ENCODE assay signal across 8 mouse cellular contexts in the genomic region with DNA sequence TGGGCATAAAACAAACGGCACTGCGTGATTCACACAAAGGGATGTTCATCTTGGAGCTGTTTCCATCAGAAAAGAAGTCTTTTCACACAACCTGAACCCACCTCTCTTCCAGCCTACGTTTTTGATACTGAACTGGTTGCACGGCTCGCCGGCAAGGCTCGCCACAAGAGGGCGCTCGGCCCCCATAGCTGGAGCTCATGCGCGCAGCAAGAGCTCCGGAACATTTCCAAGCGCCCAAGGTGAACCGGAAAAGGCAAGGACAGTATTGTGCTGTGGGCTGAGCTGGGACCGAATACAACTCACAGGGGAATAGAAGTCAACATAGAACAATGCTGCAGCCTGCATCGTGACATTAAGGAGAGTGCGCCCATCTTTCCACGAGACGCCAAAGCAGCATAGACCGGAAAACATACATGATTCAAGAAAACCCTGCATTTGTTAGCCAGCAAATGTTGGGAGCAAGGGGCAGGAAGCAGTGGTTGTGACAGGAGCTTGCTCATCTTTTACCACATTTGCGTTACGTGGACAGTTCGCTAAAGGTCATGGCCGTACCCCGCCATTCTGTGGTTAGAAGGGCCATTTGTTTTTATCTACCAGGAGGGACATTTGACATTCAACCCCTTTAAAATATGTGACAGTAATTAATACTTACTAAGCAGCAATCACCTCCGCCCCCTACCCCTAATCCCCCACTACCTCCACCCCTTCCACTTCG. TPM values are rescaled to one million over a fixed set of nuclear protein-coding genes. Genes with fewer than 3 reads are reported as not detected.
A peak's percentile ranks its signal among the peaks of the same experiment; 100 is the strongest.
DNase-seq lines count a peak whose midpoint lies in the region; ATAC-seq and TF ChIP-seq lines count a peak whose summit lies in the region.

No protein-coding gene starts in this region.

- no peak overlapping the region for H3K27ac ChIP-seq in heart, embryonic 13.5 days (replicated peaks)
- H3K27ac ChIP-seq in kidney, postnatal 0 days: no peak overlapping the region
- no peak overlapping the region for H3K27ac ChIP-seq in liver, adult 2 months (replicated peaks; ENCODE audit: insufficient read depth, low read depth, low read length)
- no peak overlapping the region for H3K27ac ChIP-seq in stomach, embryonic 16.5 days (ENCODE audit: low read length)

- no peaks in the 10 kb centered on the region for H3K4me1 ChIP-seq in heart, embryonic 13.5 days
- no peaks in the 10 kb centered on the region for H3K4me1 ChIP-seq in kidney, postnatal 0 days (replicated peaks; ENCODE audit: insufficient read depth, low read length)
- no peaks in the 10 kb centered on the region for H3K4me1 ChIP-seq in liver, adult 2 months (ENCODE audit: control insufficient read depth, insufficient read depth, low read length)
- H3K4me1 ChIP-seq in stomach, embryonic 16.5 days (ENCODE audit: control insufficient read depth, insufficient read depth, low read length): no peaks in the 10 kb centered on the region

- H3K9ac ChIP-seq in heart, embryonic 13.5 days: peak overlapping the region; percentile 64
- no peak overlapping the region for H3K9ac ChIP-seq in kidney, postnatal 0 days (ENCODE audit: low read depth, low read length)
- no peak overlapping the region for H3K9ac ChIP-seq in liver, adult 2 months (ENCODE audit: low read depth, low read length)
- peak overlapping the region; percentile 53; the same call in 1 of the 2 replicates for H3K9ac ChIP-seq in stomach, embryonic 16.5 days (ENCODE audit: low read length)

- H3K36me3 ChIP-seq in heart, embryonic 13.5 days: no peaks in the 10 kb centered on the region
- H3K36me3 ChIP-seq in kidney, postnatal 0 days (ENCODE audit: insufficient read depth, low read length): no peaks in the 10 kb centered on the region
- no peaks in the 10 kb centered on the region for H3K36me3 ChIP-seq in liver, adult 2 months (ENCODE audit: control insufficient read depth, insufficient read depth, low read length)
- H3K36me3 ChIP-seq in stomach, embryonic 16.5 days (ENCODE audit: control insufficient read depth, insufficient read depth, low read length): no peaks in the 10 kb centered on the region

- WGBS in heart, embryonic 13.5 days: 6% methylated on average over 27 of the region's 27 CpGs
- WGBS in kidney, postnatal 0 days: 3% methylated on average over 27 of the region's 27 CpGs
- 10% methylated on average over 27 of the region's 27 CpGs for WGBS in liver, adult 2 months
- WGBS in stomach, embryonic 16.5 days: 6% methylated on average over 27 of the region's 27 CpGs

- peak; percentile 100 for TF ChIP-seq CTCF in kidney, postnatal 0 days (IDR thresholded peaks at IDR 0.05; ENCODE audit: low read depth)
- peak; percentile 96 for TF ChIP-seq CTCF in liver, adult 2 months (IDR thresholded peaks at IDR 0.05; ENCODE audit: low read depth, low read length)

- H3K27me3 ChIP-seq in heart, embryonic 13.5 days (replicated peaks): 0 out of 2 replicates have a peak, but pooled peaks cover 11% of the 10 kb centered on the region
- H3K27me3 ChIP-seq in kidney, postnatal 0 days (ENCODE audit: insufficient read depth, low read length): no peaks in the 10 kb centered on the region
- no peaks in the 10 kb centered on the region for H3K27me3 ChIP-seq in liver, adult 2 months (ENCODE audit: control insufficient read depth, insufficient read depth, low read length)
- H3K27me3 ChIP-seq in stomach, embryonic 16.5 days (ENCODE audit: control insufficient read depth, insufficient read depth, low read length): no peaks in the 10 kb centered on the region

- no peak for ATAC-seq in heart, embryonic 13.5 days (ENCODE audit: extremely low read depth, insufficient number of reproducible peaks, low FRiP score, low TSS enrichment)
- peak; percentile 69 for ATAC-seq in kidney, postnatal 0 days (replicated peaks; ENCODE audit: low FRiP score, low read depth)
- ATAC-seq in stomach, embryonic 16.5 days (ENCODE audit: insufficient read depth, low FRiP score): peak; percentile 58

- DNase-seq in B cell, adult 2 months: peak; percentile 70 to 72
- peak; percentile 60 for DNase-seq in brain, embryonic 18.5 days (ENCODE audit: low read depth, low spot score)
- DNase-seq in fibroblast of lung, adult 2 months (ENCODE audit: low read depth): peak; percentile 40
- DNase-seq in kidney, postnatal 0 days (ENCODE audit: low spot score): peak; percentile 89
- DNase-seq in liver, adult 2 months (ENCODE audit: extremely low read depth, low read depth, low spot score): peak; percentile 53
- peak; percentile 94 for DNase-seq in neural tube, embryonic 10.5 days (ENCODE audit: extremely low spot score, low spot score)

- peak overlapping the region; percentile 37 for H3K4me3 ChIP-seq in heart, embryonic 13.5 days
- H3K4me3 ChIP-seq in kidney, postnatal 0 days (replicated peaks; ENCODE audit: low read depth, low read length): 0 out of 2 replicates have a peak overlapping the region, but pooled peaks have one; percentile 8
- H3K4me3 ChIP-seq in liver, adult 2 months (ENCODE audit: insufficient read depth, low read depth, low read length): no peak overlapping the region
- H3K4me3 ChIP-seq in stomach, embryonic 16.5 days (replicated peaks; ENCODE audit: low read length): peak overlapping the region; percentile 18; the same call in 1 of the 2 replicates

- no peaks in the 10 kb centered on the region for H3K9me3 ChIP-seq in heart, embryonic 13.5 days
- no peaks in the 10 kb centered on the region for H3K9me3 ChIP-seq in kidney, postnatal 0 days (replicated peaks; ENCODE audit: low read length)
- no peaks in the 10 kb centered on the region for H3K9me3 ChIP-seq in stomach, embryonic 16.5 days (replicated peaks; ENCODE audit: control insufficient read depth, low read length)

- no peaks in the 10 kb centered on the region for H3K79me2 ChIP-seq in liver, adult 2 months (ENCODE audit: control insufficient read depth, insufficient read depth, low read length)

- peak overlapping the region; percentile 68 for H3K4me2 ChIP-seq in heart, embryonic 13.5 days
- peak overlapping the region; percentile 57 for H3K4me2 ChIP-seq in kidney, postnatal 0 days (ENCODE audit: low read length)
- H3K4me2 ChIP-seq in stomach, embryonic 16.5 days (ENCODE audit: low read depth, low read length): peak overlapping the region; percentile 48

- no peak for TF ChIP-seq POLR2A in liver, adult 2 months (IDR thresholded peaks at IDR 0.05; ENCODE audit: extremely low read depth, insufficient read depth, low read length)

RNA-seq across cellular contexts. Expression of gene Gm45623, which starts 53.3 kb away (rescaled TPM):
- 0.27 and 0.39 TPM in 2 replicates for polyA plus RNA-seq in heart, embryonic 13.5 days (2015; fragmentation: Nextera tagmentation; extraction: Ambion mirVana)
- not detected in 2 replicates for polyA plus RNA-seq in kidney, postnatal 0 days (2015; fragmentation: Nextera tagmentation; extraction: Ambion mirVana)
- total RNA-seq in liver, adult 2 months (2014; rRNA removed): not detected in 2 replicates
- polyA plus RNA-seq in liver, adult 2 months (2012; rRNA removed): not detected in 2 replicates
- 1.9 and 2.6 TPM in 2 replicates for polyA plus RNA-seq in stomach, embryonic 16.5 days (2015; fragmentation: Nextera tagmentation; extraction: Ambion mirVana)

Comparison
In these comparisons a context has a peak if more than half of its experiments do, and no peak if none do; other contexts are left out.
1. DNase-seq: peak in every context shown above with its lines; median percentile 94 in neural tube, embryonic 10.5 days; 89 in kidney, postnatal 0 days; 71 in B cell, adult 2 months; 60 in brain, embryonic 18.5 days; 53 in liver, adult 2 months; 40 in fibroblast of lung, adult 2 months.
2. H3K9ac ChIP-seq: peak in heart, embryonic 13.5 days (single experiment) and stomach, embryonic 16.5 days (single experiment); none in kidney, postnatal 0 days (single experiment) and liver, adult 2 months (single experiment).
3. Peak in every context shown above with its lines, with median percentiles within 50 percentile points of each other: H3K4me2 ChIP-seq.